Mouse (Mus musculus): ENCODE data around the gene Ntm.

The Ntm gene

GRCm38 (mm10) chr9:29887924-29888323 is 75.0 kb downstream of the Ntm start:
- DNase-seq (ENCODE audit: low spot score in 2 of 2): no peak

GRCm38 (mm10) chr9:29884062-29884461 is 78.9 kb downstream of the Ntm start:
- no peak for DNase-seq (ENCODE audit: low spot score in 2 of 2)

- no peak for DNase-seq (ENCODE audit: low spot score in 2 of 2)
These were observed 81.3 kb downstream of the Ntm start for GRCm38 (mm10) chr9:29881614-29882013.

- DNase-seq (ENCODE audit: low spot score in 2 of 2): no peak
These were observed 85.4 kb downstream of the Ntm start for GRCm38 (mm10) chr9:29877583-29877982.

- DNase-seq (ENCODE audit: low spot score in 2 of 2): no peak
These were observed 95.2 kb downstream of the Ntm start for GRCm38 (mm10) chr9:29867746-29868145.

GRCm38 (mm10) chr9:29866824-29867223 is 96.1 kb downstream of the Ntm start:
- DNase-seq (ENCODE audit: low spot score in 2 of 2): no peak

GRCm38 (mm10) chr9:29866101-29866500 is 96.8 kb downstream of the Ntm start:
- no peak for DNase-seq (ENCODE audit: low spot score in 2 of 2)

- DNase-seq (ENCODE audit: low spot score in 2 of 2): no peak
These were observed 97.4 kb downstream of the Ntm start for GRCm38 (mm10) chr9:29865502-29865901.

GRCm38 (mm10) chr9:29864886-29865285 is 98.1 kb downstream of the Ntm start:
- DNase-seq (ENCODE audit: low spot score in 2 of 2): no peak

- no peak for DNase-seq (ENCODE audit: low spot score in 2 of 2)
These were observed 100.5 kb downstream of the Ntm start for GRCm38 (mm10) chr9:29862408-29862807.

- DNase-seq (ENCODE audit: low spot score in 2 of 2): no peak
These were observed 103.5 kb downstream of the Ntm start for GRCm38 (mm10) chr9:29859256-29860048.

- DNase-seq (ENCODE audit: low spot score in 2 of 2): no peak
These were observed 114.0 kb downstream of the Ntm start for GRCm38 (mm10) chr9:29848735-29849455.

- DNase-seq (ENCODE audit: low spot score in 2 of 2): no peak
These were observed 125.6 kb downstream of the Ntm start for GRCm38 (mm10) chr9:29837344-29837743.

- DNase-seq (ENCODE audit: low spot score in 2 of 2): no peak
These were observed 128.0 kb downstream of the Ntm start for GRCm38 (mm10) chr9:29834911-29835310.

GRCm38 (mm10) chr9:29833781-29834180 is 129.2 kb downstream of the Ntm start:
- DNase-seq (ENCODE audit: low spot score in 2 of 2): no peak

- DNase-seq (ENCODE audit: low spot score in 2 of 2): no peak
These were observed 135.7 kb downstream of the Ntm start for GRCm38 (mm10) chr9:29827240-29827660.

GRCm38 (mm10) chr9:29825236-29825635 is 137.7 kb downstream of the Ntm start:
- DNase-seq (ENCODE audit: low spot score in 2 of 2): no peak

GRCm38 (mm10) chr9:29823716-29824115 is 139.2 kb downstream of the Ntm start:
- no peak for DNase-seq (ENCODE audit: low spot score in 2 of 2)

GRCm38 (mm10) chr9:29812685-29813084 is 150.3 kb downstream of the Ntm start:
- no peak for DNase-seq (ENCODE audit: low spot score in 2 of 2)

GRCm38 (mm10) chr9:29806790-29807189 is 156.2 kb downstream of the Ntm start:
- no peak for DNase-seq (ENCODE audit: low spot score in 2 of 2)

- DNase-seq (ENCODE audit: low spot score in 2 of 2): no peak
These were observed 158.5 kb downstream of the Ntm start for GRCm38 (mm10) chr9:29804483-29804882.

GRCm38 (mm10) chr9:29803738-29804285 is 159.1 kb downstream of the Ntm start:
- DNase-seq (ENCODE audit: low spot score in 2 of 2): no peak
